Mouse (Mus musculus) thymus, postnatal 14 days (tissue): ENCODE measurements around the gene Hist1h4k.
A peak's percentile ranks its signal among the peaks of the same experiment; 100 is the strongest.

ENCODE experiments used
- DNase-seq: peaks from one replicate; pipeline ENCODE4 v3.0.0; 2021

Hist1h4k gene

DNA sequence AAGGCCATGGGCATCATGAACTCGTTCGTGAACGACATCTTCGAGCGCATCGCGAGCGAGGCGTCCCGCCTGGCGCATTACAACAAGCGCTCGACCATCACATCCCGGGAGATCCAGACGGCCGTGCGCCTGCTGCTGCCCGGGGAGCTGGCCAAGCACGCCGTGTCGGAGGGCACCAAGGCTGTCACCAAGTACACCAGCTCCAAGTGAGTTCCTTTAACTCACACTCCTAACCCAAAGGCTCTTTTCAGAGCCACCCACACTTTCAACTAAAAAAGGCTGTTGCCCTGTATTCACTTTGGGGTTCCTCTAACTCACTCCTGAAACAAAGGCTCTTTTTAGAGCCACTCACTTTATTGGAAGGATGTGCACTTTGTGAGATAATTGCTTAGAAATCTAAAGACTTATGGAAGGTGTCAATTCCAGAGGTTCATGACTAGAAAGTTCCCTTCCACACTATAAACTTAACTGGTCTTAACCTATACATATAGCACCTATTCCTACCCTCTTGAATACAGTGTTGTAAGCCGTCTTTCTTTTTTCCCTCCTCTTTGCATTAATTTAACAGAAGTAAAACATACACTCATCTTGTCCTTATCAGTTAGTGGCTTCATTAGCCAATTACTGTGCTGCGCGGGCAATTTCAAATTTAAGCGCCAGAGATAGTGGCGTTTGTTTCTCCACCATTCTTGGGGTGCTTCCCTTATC is 4.1 kb upstream of the Hist1h4k start:
- peak; percentile 53 for DNase-seq

GRCm38 (mm10) chr13:21753524-21754285 is 3.4 kb upstream of the Hist1h4k start, which contains the start of the genes Hist1h2ak and Hist1h2bn:
Gene Hist1h2ak, minus strand, starts transcription at chr13:21753827.
Gene Hist1h2bn, plus strand, starts transcription at chr13:21754123.
- peak; percentile 77 for DNase-seq

DNA sequence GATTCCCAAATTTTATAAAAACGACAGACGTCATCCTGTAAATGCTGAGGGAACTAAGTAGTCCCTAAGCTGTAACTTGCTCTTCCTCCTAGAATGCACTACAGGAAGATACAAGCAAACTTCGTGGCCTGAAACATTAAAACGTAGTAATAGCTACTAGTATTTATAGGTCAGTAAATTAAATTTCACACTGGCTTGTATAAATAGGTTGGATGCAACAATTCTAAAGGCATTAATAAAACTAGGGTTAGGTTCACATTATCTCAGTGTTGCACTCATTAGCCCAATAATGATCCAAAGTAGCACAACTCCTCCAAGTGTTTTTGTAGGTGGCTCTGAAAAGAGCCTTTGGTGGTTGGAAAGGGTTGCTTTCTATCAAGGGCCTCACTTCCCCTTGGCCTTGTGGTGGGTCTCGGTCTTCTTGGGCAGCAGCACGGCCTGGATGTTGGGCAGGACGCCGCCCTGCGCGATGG is 2.8 kb upstream of the Hist1h4k start:
- DNase-seq, result no peak

GRCm38 (mm10) chr13:21752356-21752755 is 2.1 kb upstream of the Hist1h4k start:
- DNase-seq, result no peak

DNA sequence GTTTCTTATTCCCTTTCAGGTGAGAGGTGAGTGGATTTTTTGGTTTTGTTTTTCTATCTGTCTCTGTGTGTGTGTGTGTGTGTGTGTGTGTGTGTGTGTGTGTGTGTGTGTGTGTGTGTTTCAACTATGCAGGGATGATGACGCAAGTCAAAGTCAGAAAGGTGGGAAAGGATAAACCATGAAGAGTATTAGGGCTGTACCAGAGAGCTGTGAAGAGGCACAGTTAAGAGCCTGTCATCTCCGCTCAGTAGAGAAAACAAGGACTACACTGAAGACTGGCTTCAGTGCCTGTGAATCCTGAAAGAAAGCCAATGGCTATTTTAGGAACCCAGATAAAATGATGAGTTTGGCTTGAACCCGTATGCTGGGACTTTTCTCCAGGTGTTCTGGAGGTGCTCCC is 1.5 kb upstream of the Hist1h4k start:
- no peak for DNase-seq

DNA sequence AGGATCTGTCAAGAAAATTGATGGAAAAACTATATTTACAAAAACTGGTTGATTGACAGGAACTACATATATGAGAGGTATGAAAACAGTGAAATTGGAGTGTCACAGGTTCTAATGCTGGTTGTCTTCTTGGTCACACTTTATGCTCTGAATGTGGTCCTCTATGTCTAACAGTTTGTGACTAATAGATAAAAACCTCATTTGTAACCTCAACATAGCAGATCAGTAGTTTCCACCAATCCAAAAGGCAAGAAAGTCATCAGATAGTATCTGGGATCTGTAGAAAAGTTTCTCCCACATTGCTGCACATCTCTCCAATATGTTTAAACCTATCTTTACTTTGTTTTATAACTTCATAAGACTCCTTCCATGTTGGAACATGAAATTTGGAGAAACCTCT is 1.1 kb upstream of the Hist1h4k start:
- DNase-seq, result no peak

DNA sequence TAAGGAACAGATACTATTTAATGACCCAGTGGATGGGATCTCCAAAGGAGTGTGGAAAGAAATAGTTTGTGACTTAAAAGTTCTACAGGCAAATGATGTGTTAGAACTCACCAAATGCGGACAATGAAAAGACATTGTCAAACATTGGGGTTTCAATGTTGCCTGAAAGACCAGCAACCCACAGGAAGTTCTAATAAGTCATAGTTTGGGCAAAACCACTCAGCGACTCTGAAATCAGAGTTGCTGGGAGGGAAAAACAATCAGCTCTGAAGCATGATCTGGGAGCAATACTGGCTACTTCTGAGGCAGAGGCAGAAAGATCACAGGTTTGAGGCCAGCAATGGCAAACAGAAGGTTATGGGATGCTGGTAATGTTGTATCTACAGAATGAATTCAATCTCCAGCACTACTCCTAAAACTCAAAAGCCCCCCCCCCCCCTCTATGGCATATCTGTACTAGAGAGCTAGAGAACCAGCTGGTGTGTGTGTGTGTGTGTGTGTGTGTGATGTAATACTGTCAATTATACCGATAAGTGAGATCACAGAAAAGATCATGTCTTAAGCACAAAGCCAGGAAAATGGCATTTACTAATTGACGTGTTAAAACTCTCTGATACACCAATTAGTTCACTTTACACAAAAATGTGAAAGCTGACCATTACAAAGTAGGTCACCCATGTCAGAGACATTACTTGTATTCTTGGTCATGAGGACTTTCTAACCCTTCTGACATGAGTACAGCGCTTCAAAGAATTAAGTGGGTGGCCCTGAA is 732 bp downstream of the Hist1h4k start:
- no peak for DNase-seq

GRCm38 (mm10) chr13:21745006-21745405 is 5.3 kb downstream of the Hist1h4k start:
- no peak for DNase-seq

DNA sequence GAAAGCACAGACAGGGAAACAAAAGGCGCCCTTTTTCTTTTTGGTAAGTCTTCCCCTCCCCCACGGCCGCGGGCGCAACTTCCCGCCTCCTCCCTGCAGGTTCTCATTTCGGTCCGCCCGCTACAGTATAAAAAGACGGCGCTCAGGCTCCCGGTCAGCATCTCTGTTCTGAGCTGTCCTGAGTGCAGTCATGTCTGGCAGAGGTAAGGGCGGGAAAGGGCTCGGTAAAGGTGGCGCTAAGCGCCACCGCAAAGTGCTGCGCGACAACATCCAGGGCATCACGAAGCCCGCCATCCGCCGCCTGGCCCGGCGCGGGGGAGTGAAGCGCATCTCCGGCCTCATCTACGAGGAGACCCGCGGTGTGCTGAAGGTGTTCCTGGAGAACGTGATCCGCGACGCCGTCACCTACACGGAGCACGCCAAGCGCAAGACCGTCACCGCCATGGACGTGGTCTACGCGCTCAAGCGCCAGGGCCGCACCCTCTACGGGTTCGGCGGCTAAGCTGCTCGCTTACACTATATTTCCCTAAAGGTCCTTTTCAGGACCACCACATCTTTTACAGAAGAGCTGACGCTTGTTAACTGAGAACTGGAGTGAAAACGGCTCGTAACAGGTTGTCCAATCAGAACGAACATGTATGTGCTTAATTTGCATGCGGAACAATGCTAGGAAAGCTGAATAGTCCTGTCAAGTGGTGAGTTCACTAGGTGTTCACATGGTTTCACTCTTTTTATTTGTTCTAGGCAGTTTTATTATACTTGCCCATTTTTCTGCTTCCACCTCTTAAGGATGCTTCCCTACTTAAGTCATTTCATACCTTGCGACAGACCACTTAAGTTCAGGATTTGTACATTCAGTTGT is 15.2 kb downstream of the Hist1h4k start, which contains the start of gene Hist1h4j:
TSS of gene Hist1h4j (plus strand) at position 159 of the 862 bp plus-strand sequence.
- DNase-seq, result peak; percentile 90

DNA sequence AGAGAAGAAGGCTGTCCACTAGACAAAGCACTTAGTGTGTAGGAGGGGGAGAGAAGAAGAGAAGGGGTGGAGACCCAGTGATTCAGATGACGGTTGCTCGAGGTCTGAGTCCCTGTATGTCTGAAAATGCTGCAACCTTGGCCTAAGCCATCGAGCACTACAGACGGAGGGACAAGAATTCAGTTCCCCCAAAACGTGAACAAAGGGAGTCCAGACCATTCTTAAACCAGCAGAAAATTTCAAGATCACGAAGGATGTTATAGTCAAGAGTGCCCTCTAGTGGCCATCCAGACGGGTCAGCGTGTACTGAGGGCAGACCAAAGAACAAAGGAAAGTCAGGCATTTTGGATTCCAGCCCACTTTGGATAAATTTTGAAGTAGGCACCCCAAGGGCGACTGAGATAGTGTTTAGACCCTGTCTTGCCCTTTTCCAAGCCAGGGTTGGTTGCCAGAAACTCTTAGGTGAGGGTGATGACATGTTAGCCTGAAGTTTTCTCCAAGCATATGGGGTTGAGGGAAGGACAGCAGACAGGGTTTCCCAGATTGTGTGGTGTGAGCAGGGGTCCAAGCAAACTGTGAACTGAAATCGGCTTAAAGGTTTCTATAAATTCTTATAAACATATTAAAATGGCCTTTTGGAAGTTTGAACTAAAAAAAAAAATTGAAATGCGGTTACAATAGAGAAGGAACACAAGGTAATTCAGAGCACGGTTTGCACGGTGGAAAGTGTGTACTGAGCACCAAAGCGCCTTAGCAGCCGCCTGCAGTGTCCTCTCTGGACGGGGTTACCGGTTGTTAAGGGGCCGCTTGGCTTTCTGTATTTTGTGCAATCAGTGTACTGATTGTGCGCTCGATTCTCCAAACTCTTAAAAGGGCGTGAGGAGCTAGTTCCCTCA is 16.0 kb downstream of the Hist1h4k start:
- peak; percentile 83 for DNase-seq

- peak; percentile 57 for DNase-seq
Observed at GRCm38 (mm10) chr13:21733466-21733865, 16.8 kb downstream of the Hist1h4k start.

- no peak for DNase-seq
Observed at GRCm38 (mm10) chr13:21729544-21729943, 20.8 kb downstream of the Hist1h4k start.

GRCm38 (mm10) chr13:21727948-21728572 is 22.2 kb downstream of the Hist1h4k start:
- DNase-seq, result no peak

DNA sequence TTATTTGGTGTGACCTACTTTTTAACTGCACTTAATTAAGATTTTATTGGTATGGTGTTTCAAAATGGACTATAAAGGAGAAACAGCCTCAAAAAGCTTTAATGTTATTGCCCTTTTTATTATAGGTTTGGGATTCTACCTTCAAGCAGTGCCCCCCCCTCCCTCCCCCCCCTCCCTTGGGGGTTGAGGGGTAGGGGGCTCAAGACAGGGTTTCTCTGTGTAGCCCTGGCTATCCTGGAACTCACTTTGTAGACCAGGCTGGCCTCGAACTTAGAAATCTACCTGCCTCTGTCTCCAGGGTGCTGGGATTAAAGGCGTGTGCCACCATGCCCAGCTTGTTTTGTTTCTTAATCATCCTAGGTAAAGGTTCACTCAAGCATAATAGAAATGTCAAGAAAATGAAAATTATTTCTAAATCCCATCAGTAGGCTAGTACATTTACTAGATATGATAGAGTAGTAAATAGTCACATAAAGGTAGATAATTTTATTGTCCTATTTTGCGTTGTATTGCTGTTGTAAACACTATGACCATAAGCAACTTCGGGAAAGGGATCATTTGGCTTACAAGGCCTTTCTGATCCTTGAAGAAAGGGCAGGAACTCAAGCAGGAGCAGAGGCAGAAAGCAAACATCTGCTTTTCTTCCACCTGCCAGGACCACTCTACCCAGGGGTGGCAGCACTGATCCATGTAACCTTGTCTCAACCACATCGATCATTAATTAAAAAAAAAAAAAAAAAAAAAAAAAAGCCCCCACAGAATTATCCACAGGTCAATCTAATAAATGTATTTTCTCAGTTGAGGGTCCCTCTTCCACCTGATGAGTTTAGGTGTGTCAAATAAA is 27.1 kb downstream of the Hist1h4k start:
- peak; percentile 55 for DNase-seq

DNA sequence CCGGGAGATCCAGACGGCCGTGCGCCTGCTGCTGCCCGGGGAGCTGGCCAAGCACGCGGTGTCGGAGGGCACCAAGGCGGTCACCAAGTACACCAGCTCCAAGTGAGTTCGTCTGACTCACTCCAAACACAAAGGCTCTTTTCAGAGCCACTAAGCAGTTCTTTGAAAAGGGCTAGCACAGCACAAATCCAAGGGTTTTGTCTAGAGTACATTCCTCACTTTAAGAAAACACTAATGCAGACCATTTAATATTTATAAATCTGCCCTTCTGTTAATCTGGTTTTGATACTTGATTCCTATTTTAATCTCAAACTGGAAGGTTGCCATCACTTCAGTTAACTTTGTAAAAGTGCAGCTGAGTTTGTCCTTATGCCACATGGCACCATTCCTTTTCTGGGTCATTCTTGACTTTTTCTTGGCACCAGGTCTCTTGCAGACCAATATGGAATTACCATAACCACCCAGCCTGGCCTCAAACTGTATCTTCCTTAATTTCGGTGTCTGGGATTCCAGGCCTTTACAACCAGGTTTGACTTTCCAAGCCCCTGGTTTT is 27.9 kb downstream of the Hist1h4k start:
- no peak for DNase-seq

DNA sequence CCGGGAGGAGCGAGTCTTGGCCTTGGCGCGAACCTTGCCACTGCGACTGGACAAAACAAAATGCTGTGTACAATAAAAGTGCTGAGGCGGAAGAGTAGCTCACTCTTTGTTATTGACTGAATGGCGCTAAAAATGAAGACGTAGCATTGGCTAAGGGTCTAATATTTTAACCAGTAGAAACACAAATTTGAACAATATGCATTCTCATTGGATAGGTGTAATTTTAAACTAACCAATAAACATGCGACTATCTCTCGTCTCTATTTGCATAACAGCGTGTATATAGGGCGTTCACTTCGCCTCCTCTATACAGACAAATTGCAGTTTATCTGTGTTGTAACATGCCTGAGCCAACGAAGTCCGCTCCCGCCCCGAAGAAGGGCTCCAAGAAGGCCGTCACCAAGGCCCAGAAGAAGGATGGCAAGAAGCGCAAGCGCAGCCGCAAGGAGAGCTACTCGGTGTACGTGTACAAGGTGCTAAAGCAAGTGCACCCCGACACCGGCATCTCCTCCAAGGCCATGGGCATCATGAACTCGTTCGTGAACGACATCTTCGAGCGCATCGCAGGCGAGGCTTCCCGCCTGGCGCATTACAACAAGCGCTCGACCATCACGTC is 28.4 kb downstream of the Hist1h4k start, which contains the start of gene Hist1h2bm:
TSS of gene Hist1h2bm (plus strand) at position 288 of the 616 bp plus-strand sequence.
- peak; percentile 80 for DNase-seq

DNA sequence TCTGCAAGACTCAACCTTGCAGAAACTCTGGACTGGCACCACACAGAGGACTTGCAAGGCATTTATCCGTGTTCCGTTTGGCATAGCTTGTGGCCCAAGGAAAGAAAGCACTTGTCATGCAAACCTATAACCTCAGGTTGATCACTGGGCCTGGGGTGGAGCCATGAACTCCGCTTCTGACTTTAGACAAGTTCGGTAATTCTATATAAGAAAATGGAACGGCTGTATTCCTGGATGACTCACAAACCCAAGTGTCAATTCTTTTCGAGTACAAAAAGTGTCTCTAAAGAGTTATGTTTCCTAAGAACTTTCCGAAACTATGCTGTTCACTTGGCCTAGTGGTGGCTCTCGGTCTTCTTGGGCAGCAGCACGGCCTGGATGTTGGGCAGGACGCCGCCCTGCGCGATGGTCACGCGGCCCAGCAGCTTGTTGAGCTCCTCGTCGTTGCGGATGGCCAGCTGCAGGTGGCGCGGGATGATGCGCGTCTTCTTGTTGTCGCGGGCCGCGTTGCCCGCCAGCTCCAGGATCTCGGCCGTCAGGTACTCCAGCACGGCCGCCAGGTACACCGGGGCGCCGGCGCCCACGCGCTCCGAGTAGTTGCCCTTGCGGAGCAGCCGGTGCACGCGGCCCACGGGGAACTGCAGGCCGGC is 29.1 kb downstream of the Hist1h4k start:
- DNase-seq, result peak; percentile 24
